Mouse (Mus musculus) thymus, adult 2 months (tissue): ENCODE results near the gene Rimbp2.

Experiments used
- CTCF ChIP-seq: fragments of 200-500 bp; IDR thresholded peaks from 2 replicates; pipeline ENCODE4 v1.5.1; 2012; ENCODE audit warnings: mild to moderate bottlenecking, control low read depth, low read length, moderate library complexity, borderline replicate concordance; ENCODE audit not compliant: control insufficient read depth, poor library complexity, insufficient read depth; ENCODE audit errors: extremely low read depth
- POLR2A ChIP-seq: fragments of 200-500 bp; IDR thresholded peaks from 2 replicates; pipeline ENCODE4 v1.6.1; 2012; ENCODE audit warnings: mild to moderate bottlenecking, low read length, control low read depth, moderate library complexity; ENCODE audit not compliant: control insufficient read depth, poor library complexity, insufficient read depth; ENCODE audit errors: extremely low read depth

- TF ChIP-seq CTCF (peak; percentile 65; the same call in 1 of the 2 replicates), POLR2A (no peak)
These were observed 18.0 kb upstream of the Rimbp2 start for GRCm38 (mm10) chr5:128971298-128971697.
